Mouse (Mus musculus): ENCODE measurements around the gene Usp26. TPM values are rescaled to one million over a fixed set of nuclear protein-coding genes. Genes with fewer than 3 reads are reported as not detected.

Usp26 gene
- total RNA-seq (2023) = not detected

DNA sequence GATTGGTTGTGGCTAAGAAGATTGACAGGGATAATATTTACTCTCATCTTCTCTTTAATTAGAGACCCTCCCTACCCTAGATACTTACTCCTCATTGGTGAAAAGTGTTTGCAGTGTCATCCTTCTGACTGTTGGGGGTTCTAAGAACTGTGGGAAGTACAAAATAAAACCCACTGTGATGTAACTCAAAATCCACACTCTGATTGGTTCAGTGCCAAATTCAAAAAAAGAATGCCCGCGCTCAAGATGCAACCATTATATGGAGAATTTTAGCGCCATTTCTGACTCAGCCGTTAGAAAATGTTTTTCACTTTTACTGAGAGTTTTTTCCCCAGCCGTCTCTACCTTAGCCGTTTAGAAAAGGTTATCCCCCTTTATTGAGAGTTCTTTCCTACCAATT is at the start of gene Usp26:
Gene Usp26 (minus strand): TSS at position 101 of the 400 bp plus-strand sequence.

Other genes starting within 250 kb of the Usp26 start
- gene Hs6st2, start 119.4 kb downstream of the Usp26 start, total RNA-seq (2023) = 1 to 10 TPM in 1 of 2 experiments, under 1 TPM in 1; 0.09 to 2.4 TPM
- not detected for gene 1700080O16Rik, start 171.5 kb upstream of the Usp26 start, total RNA-seq (2023)